Mouse (Mus musculus) right cerebral cortex, adult 2 months (tissue): ENCODE measurements at regions not wholly inside any gene's neighbourhood (a gene's known extent, or its start where the extent isn't known, plus 50 kb on each side); places are given as distances from the start of the nearest gene placed in this dataset.
"Not testable (repeated sequence)": the region's sequence is repeated elsewhere in the genome, so short reads cannot be mapped to it uniquely, and the experiment has no call there.

Experiments
- DNase-seq, 2 experiments: peaks; one replicate each; pipeline ENCODE4 v3.0.0; 2021 to 2022; ENCODE audit warnings: low spot score in 2 of 2

DNA sequence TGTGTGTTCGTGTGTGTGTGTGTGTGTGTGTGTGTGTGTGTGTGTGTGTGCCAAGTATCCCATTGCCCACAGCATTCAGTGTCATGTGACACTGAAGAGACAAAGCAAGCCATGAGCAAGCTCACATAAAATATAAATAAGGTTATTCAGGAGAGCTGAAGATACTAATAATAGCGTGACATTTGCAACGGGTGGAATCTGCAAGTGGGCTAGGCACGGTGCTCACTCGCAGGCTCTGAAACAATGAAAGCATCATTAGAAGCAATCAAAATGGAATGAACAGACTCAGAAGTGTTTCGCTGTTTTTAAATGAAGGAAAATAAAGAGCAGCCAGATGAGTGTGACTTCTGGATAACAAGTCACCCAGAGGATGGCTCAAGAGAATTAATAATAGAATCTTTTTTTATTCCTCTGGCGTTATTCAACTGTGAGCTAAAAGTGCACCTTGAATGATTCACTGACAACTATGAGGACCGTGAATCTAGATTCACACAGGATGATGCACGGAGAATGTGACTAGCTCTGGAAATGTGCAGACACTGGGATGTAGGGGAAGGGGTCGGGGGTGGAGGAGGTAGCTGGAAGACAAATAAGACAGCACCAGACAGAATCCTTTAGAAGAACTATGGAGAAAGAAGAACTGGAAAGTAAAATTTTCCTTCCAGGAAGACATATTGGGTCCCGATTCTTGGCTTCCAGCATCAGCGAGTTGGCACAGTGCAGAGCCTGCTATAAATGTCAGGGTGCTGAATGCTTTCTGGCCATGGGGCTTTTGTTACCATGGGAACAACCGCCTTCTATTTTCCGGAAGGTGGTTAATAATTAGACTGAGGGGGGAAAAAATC lies 55.3 kb downstream of the Actbl2 start:
- peak; percentile 43 to 57 for DNase-seq

DNA sequence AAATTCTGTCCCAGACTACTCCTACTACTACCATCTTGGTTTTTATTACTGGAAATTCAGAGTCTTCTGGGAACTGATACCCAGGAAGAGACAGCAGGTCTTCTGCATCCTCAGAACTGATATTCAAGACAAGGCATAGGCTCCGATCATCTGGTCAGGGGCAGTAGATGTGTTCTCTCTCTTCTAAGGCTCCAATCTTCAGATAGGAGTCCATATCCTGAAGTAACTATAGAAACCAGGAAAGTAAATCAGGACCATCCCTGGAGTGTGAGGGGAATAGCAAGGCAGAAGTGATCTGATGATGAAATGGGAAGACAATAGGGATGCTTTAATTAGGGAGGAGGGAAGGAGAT lies 55.9 kb downstream of the Actbl2 start:
- no peak for DNase-seq

DNA sequence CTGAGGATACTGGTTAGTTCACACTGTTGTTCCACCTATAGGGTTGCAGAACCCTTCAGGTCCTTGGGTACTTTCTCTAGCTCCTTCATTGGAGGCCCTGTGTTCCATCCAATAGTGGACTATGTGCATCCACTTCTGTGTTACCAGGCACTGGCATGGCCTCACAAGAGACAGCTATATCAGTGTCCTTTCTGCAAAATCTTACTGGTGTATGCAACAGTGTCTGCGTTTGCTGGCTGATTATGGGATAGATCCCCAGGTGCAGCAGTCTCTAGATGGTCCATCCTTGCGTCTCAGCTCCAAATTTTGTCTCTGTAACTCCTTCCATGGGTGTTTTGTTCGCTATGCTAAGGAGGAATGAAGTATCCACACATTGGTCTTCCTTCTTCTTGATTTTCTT lies 58.7 kb downstream of the Actbl2 start:
- not testable (repeated sequence) for DNase-seq

DNA sequence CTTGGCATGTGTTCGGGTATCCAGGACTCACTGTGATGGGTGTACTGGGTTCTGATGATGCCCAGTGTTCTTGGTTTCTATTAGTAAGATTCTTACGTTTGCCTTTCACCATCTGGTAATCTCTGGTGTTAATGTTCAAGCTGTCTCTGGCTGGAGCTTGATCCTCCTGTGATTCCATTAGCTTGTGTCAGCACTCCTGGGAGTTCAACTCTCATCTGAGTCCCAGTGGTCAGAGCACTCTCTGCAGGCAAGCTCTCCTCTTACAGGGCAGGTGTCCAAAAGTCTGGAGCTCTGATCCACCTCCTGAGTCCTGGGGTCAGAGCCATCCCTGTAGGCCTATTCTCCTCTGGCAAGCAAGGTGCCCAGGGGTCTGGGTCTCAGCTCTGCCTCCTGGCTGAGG lies 63.1 kb downstream of the Actbl2 start:
- not testable (repeated sequence) for DNase-seq

DNA sequence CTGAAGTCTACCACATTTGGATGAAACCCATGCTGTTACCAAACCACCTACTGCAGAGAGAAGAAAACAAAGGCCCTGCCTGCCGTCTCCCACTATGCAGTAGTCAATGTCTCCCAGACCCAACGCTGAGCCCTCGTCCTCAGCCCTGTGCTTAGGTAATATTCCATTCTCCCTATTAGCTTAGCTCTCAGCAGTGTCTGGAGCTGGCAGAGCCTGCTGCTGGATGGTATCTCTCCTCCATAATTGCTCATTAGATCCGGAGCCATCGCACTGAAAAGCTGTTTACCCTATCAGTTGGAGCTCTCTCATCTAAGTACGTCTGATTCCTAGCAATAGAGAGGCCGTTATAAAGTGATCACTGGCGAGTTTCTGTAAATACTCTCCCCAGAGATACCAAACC lies 68.4 kb downstream of the Actbl2 start:
- DNase-seq, result no peak

DNA sequence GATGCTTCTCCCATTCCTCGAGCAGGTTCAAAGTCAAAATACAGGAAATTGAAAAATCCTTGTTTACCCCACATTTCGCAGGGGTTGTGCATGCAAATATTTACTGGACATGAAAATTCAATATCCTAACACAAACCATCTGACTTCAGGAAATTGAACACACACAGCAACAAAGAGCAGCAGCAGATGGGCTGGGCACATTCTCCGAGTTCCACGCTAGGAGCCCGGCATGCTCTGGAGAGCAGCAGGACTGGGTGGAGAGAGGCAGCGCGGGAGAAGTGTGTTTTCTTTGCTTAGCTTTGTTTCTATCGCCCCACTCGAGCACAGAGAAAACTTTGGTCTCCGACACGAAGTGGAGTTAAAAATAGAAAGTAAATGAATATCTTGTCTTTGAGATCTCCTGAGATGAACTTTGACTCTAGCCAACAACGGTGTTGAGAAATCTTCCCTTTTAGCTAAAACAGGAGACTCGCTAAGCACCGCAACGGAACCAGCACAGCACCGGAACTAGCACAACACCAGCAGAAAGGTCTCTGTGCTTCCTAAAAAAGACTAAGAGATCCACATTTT lies 71.4 kb downstream of the Actbl2 start:
- DNase-seq, result no peak

DNA sequence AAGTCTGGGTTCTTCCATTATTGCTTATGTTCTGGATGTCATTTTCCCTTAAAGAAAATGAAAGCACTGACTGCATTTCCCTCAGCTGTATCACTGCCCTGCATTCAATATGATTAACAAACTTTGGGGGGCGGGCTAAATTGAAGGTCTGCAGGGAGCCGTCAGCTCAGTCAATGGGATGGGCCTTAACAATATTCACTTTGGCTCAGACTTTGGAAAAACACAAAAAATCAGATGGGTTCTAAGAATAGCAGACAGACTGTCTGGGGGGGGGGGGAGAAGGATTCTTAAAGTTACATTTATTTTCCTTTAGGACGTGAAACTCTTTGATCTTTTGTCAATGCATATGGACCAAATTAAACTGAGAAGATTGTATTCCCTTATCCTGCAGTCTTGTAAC lies 78.2 kb downstream of the Actbl2 start:
- DNase-seq, result no peak

DNA sequence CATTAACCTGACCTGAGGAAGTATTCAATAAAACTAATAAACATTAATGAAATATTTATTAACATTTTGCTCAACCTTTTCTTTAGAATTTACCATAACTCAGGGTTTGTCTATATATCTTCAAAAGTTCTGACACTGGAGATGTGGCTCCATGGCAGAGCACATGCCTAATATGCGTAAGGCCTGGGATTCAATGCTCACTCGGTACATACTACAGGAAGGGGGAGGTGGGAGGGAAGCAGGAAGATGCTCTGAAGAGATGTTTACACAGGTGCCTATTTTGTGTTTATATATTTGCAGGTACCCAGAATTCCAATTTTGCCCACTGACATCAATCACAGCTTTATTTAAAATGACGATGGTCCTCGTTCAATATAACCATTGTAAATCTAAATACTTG lies 79.0 kb downstream of the Actbl2 start:
- no peak for DNase-seq

DNA sequence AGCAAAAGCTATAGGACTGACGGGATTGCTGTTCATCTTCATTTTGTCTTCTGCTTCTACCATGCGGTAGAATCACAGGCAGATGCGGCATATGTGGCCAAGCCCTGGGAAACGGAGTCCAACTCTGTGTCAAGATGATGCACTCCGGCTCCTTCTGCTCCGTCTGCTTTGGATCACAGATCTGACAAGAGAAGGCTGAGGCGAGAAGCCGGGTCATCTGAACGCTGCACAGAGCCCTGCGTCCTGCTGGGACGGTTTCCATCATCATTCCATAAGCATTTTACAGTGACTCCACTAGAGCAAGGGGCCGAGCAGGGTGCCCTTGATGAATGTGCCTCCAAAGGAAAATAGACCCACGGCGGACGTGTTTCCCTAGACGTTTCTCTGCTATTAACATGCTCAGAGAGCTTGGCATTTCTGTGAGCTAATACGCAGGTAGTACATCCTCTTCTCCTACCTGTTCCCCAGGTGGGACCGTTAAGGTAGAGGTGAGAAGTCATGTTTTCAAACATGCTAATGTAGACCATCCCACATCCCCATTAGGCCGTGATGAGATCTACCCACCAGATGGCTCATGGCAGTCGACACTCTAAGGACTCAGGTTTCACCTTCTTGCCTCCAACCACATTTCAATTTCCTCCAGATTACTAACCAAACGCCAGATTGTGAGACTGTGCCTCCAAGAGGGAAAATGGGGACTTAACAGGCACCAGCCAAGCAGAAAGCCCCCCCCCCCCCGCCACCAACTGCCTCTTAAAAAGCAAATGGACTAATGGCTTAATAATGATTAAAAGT lies 79.6 kb downstream of the Actbl2 start:
- no peak for DNase-seq

DNA sequence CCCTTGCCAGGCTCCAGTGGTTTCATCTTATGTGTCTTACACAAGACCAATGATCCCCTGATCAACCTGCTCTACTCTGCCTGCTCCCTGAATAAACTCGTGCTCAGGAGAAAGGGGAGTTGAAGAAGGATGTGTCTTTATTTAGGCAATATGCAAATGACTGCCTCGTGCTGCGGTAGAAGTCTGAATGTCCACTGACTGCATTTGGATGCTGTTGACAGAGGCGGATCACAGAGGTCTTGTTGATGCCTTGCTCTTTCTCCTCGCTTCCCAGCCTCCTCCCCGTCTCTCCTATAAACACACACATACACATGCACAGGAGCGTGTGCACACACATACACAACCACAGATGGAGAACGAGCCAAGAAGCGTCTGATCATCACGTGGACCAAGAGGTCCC lies 90.2 kb downstream of the Actbl2 start:
- DNase-seq, result no peak

DNA sequence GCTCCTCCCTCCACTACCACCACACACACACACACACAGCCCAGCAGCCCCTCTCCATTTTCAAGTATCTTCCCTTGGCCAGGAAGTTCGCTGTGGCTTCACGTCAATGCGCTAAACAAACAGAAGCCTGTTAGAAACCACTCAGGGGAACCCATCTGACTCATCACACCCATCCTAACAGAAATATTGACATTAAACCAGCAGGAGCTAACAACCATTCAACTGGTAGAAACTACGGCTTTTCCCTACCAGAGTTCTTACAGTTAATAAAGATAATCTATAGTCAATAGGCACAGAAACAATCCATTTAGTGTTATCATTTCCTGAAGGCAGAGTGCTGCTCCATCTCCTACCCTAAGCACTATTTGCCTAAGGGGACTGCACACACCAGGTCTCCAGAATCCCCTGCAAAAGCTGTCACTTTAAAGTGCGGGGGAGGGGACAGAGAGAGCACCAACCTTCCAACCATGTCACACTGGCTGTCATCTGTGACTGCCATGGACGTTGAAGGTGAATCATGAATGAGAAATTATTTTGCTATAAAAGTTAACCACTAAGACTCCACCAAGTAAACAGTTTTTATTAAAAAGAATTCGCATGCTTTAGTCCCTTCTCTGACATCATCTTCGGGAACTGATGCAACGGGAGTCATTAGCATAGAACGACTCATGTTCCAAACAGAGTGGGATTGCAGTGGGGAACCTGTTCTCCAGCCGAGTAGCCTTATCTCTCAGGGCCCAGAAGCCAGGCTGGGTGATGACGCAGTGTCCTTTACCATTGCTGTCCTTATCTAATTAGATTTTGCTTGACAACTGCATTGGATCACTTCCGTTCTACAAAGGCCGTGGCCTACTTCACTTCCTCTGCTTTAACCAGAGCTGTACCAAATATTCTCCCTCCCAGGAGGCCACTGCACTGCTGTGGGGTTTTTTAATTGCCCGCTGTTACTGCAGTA lies 91.0 kb downstream of the Actbl2 start:
- DNase-seq, result no peak

DNA sequence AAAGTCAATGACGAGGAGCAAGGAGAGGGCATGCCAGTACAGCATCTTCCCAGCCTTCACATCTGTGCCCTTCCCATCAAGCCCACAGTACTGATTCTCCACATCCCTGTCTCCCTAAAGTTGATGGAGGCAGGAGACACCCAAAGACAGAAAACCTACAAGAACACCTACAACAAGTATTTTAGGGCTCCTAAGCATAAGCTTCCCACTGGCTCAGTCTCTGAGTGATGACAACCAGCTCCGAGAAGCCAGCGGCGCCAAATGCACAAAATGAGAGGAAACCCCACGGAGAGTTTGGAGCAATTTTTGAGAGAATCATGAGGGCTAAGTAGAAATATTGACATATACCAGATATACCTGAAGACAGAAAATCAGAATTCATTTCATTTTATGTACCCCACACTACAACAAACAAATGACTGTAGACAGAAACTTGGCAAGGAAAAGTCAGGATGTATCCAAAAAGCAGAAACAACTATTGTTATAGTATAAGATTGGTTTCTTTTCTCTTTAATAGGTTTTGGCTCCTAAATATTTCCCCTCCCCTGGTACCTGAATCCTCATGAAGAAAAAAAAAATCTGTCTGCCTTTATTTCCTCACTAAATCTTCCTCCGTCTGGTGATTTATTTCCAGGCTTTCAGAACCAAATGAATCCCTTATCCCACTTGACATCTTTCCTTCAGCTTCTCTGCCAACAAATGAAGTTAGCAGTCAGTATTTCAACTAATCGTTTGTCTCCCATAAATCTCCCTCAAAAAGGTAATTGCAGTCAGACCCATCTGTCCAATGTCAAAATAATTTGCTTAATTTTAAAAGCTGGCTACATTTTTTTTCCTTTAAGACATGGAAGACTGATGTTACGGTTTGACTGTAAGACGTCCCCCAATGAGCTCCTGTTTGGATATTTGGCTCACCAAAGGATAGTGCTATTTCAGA lies 102.0 kb downstream of the Actbl2 start:
- peak; percentile 22 to 26 for DNase-seq

DNA sequence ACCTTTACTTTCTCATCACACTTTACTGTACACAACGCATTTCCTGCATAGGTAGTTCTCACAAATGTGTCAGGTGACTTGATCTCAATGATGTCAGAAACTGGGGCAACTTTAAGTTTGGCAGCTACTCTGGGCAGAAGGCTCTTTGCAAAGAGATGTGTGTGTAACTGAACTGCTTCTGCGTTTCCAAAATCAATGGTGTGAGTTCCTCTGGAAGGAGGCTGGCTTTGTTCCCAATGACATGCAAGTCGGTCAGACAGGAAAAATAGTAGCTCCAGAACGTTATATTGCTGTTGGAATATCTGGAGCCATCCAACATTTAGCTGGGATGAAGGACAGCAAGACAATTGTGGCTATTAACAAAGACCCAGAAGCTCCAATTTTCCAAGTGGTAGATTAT lies 106.6 kb downstream of the Actbl2 start:
- no peak for DNase-seq

DNA sequence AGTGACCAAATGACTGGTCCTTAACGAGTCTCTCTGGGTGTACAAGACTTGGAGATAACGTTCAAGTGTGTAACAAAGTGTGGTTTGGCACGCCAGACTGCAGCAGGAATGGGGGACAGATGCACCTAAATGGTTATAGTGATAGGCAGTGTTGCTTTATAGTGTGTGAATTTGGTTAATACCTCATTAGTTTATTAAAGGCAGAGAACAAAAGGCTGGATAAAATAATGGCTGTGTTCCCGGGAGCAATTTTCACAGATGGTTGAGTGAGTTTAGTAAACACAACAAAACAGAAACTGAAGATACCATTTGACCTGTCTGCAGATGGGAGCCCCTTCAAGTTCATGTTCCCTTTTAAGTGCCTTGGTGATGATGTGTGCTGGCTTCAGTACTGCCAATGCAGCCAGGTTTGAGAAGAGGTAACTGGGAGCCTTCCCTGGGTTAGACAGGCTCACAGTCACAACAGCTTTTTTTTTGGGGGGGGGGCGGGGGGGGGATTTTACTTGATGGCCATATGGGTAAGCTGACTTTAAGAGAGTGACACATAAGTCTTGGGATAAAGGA lies 108.4 kb downstream of the Actbl2 start:
- DNase-seq, result no peak

DNA sequence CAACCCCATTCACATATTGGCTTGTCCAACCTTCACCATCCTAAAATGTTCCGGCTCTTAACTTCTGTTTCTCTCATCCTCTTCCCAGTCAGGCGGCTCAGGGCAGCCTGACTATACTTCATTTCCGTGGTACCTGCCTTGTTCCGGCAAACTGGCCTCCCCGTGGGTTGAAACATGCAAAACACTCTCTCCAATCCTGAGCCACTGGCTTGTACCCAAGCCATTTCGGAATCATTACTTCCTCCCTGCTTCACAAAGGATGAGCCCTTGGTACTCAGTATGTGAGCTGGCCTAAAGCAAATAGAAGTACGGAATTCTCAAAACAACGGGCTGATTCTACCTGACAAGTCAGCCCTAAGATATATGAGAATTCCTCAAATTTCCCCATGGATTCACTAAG lies 112.1 kb downstream of the Actbl2 start:
- no peak for DNase-seq

DNA sequence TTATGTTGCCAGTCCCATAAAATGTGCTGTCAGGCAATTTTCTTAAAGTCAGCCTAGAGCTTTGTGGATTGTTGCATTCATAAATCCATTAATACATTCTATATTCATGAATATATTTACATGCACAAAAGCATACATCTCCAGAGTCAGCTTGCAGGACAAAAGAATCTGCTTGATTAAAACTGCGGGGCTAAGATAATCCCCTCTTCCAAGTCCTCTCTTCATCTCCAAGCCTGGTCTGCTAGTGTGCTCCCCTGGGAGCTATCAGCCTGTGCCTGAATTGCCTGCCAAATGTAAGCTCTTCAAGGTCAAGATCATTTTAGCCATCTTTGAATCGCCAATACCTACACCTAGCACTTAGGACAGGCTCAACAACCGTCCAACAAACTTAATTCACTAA lies 112.8 kb downstream of the Actbl2 start:
- DNase-seq, result no peak

DNA sequence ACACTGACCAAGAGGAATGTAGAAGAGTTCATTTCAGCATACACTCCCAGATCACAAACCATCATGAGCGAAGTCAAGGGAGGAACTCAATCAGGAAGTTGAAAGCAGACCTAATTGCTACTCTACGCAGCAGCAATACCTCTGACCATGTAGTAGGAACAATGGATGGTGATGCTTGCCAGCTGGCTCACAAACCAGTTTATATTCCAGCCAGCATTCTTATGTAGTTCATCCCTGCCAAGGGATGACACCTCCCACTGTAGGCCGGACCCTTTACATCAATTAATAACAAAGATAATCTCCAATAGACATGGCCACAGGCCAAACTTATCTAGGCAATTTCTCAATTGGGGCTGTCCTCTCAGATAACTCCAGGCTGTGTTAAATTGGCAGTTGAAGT lies 115.1 kb downstream of the Actbl2 start:
- DNase-seq, result no peak

DNA sequence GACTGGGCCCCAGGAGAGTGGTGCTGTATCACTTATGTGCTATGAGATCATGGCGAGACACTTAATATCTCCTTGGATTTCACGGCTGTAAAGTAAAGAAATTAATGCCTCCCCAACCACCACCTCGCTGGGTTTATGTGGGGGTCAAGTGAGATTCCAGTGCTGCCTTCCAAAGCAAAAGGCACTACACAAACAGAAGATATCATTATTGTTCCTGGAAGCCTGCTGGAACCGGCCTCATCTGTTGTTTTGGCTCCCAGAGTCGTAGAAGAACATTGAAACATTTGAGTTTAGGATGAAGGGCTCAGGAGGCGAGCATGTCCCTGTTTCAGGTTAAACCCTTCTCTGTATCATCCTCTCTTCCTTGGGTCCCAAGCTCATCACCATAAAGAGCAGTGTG lies 116.6 kb downstream of the Gpbp1 start:
- DNase-seq, result no peak

DNA sequence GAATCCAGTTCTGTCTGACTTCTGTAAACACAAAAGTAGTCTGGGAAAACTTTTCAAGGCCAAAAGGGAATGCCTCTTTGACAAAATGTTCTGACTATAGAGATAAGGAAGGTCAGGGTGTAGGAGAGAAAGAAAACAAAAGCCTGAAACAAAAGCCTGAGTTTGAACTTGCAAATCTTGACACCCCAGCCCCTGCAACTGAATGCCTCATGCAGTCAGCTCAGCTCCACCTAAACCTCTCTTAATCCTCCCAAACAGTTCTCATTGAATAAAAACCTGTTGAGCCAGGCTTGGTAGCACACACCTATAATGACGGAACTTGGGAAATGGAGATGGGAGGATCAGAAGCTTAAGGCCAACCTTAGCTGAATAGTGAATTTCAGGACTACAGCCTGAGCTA lies 116.1 kb downstream of the Gpbp1 start:
- no peak for DNase-seq
